ENCODE assay signal across 15 mouse cellular contexts in the genomic region with DNA sequence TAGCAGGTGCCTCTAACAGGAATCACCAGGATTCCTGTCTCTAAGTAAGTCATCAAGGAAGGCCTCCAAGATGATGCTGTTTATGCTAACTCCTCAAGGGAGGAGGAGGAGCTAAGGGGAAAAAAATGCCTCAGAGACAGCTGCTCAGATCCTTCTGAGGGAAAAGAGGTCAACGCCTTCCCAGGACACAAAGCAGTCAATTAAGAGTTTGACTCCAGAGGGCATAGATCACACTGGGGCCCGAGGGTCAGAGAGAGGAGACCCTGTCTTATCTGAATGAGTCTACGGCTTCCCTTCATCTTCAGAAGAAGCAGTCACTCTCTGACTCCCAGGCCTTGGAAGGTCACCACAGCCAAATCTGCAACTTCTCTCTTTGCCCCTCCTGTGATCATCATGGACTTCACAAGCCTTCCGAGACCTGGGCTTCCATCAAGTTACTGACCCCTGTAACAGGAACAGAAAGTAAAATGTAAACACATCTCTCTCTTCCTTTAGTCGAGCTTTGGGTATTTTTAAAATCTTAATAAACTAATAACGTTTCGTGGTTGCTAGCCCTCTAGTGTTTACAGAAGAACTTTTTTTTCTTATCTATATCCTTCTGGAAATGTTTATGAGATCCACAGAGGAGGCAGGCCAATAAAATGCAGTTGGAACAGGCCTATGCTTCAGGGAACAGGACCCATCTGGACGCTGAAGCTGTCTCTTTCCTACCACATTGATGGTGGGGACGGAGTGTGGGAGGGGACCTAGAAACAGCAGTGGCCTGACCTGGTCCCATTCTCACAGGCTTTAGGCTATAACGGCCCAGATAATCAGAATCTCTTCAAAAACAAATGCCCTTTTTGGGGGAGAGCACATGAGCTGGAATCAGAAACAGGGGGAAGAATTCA.
DNase-seq lines count a peak whose midpoint lies in the region; ATAC-seq and TF ChIP-seq lines count a peak whose summit lies in the region.
"Had no signal": no experiment of that assay in that cellular context is flagged by ENCODE, and none has a peak within 500 bp of the region (broad histone marks: within the 10 kb centered on the region; RNA-seq: fewer than 3 reads in every experiment).

No protein-coding gene starts in this region.

- TF ChIP-seq POLR2A in heart, adult 2 months (IDR thresholded peaks at IDR 0.05; ENCODE audit: insufficient read depth, low read depth, low read length) = no peak

- no peaks in the 10 kb centered on the region for H3K27me3 ChIP-seq in heart, embryonic 13.5 days (replicated peaks)
- no peaks in the 10 kb centered on the region for H3K27me3 ChIP-seq in heart, adult 2 months (ENCODE audit: control insufficient read depth, insufficient read depth, low read length)
- H3K27me3 ChIP-seq in lung, postnatal 0 days (replicated peaks; ENCODE audit: insufficient read depth, low read length) = no peaks in the 10 kb centered on the region
- H3K27me3 ChIP-seq: hindbrain, embryonic 15.5 days; Patski had no signal

- H3K4me3 ChIP-seq in heart, embryonic 13.5 days = no peak overlapping the region
- no peak overlapping the region for H3K4me3 ChIP-seq in heart, adult 2 months
- H3K4me3 ChIP-seq in lung, postnatal 0 days (ENCODE audit: low read depth, low read length) = no peak overlapping the region
- H3K4me3 ChIP-seq: hindbrain, embryonic 15.5 days had no signal

- no peak overlapping the region for H3K4me2 ChIP-seq in heart, embryonic 13.5 days
- H3K4me2 ChIP-seq in lung, postnatal 0 days (replicated peaks; ENCODE audit: low read depth, low read length) = no peak overlapping the region
- H3K4me2 ChIP-seq: hindbrain, embryonic 15.5 days had no signal

- intact Hi-C loops in heart, adult 2 months (cut with DNase I) = no loop called here

- no peaks in the 10 kb centered on the region for H3K9me3 ChIP-seq in heart, embryonic 13.5 days
- H3K9me3 ChIP-seq in lung, postnatal 0 days (ENCODE audit: low read length) = no peaks in the 10 kb centered on the region
- H3K9me3 ChIP-seq: hindbrain, embryonic 15.5 days had no signal

- TF ChIP-seq CTCF in heart, adult 2 months (IDR thresholded peaks at IDR 0.05) = no peak
- peak; percentile 22 for TF ChIP-seq CTCF in lung, postnatal 0 days (IDR thresholded peaks at IDR 0.05)

- no peak overlapping the region for H3K9ac ChIP-seq in heart, embryonic 13.5 days
- H3K9ac ChIP-seq in heart, adult 2 months (ENCODE audit: low read depth, low read length) = no peak overlapping the region
- no peak overlapping the region for H3K9ac ChIP-seq in lung, postnatal 0 days (replicated peaks; ENCODE audit: low read depth)
- H3K9ac ChIP-seq: hindbrain, embryonic 15.5 days had no signal

- H3K27ac ChIP-seq in heart, embryonic 13.5 days (replicated peaks) = peak overlapping the region; percentile 25; the same call in 1 of the 2 replicates
- no peak overlapping the region for H3K27ac ChIP-seq in heart, adult 2 months
- peak overlapping the region; percentile 66; the same call in 1 of the 2 replicates for H3K27ac ChIP-seq in lung, postnatal 0 days (ENCODE audit: low read length)
- H3K27ac ChIP-seq: hindbrain, embryonic 15.5 days had no signal

- DNase-seq in heart, adult 2 months = no peak
- peak; percentile 89 for DNase-seq in lung, postnatal 0 days (ENCODE audit: low spot score)
- no peak for DNase-seq in lung, postnatal 14 days
- peak; percentile 18 to 49 for DNase-seq in kidney, postnatal 25 days
- DNase-seq in thymus, adult 18-20 months = no peak
- DNase-seq in testis, postnatal 10 days (ENCODE audit: low spot score) = no peak
- DNase-seq: cerebellum, postnatal 14 days; layer of hippocampus, postnatal 36 days; midbrain, embryonic 14.5 days; right cerebral cortex, postnatal 4 days; thymus, postnatal 36 days had no signal

- TF ChIP-seq EP300 in heart, adult 2 months (IDR thresholded peaks at IDR 0.05; ENCODE audit: insufficient read depth, low read depth, low read length) = no peak
- peak; percentile 52 for TF ChIP-seq EP300 in lung, postnatal 0 days (IDR thresholded peaks at IDR 0.05)

- WGBS in heart, embryonic 13.5 days = 39% methylated on average over 10 of the region's 10 CpGs
- 52% methylated on average over 10 of the region's 10 CpGs for WGBS in heart, adult 2 months
- 29% methylated on average over 10 of the region's 10 CpGs for WGBS in lung, postnatal 0 days

- peaks cover 4% of the 10 kb centered on the region; the same call in 1 of the 2 replicates for H3K4me1 ChIP-seq in heart, embryonic 13.5 days
- H3K4me1 ChIP-seq in heart, adult 2 months (ENCODE audit: control insufficient read depth, insufficient read depth, low read length) = 0 out of 2 replicates have a peak, but pooled peaks cover 3% of the 10 kb centered on the region
- H3K4me1 ChIP-seq in lung, postnatal 0 days (ENCODE audit: insufficient read depth, low read depth, low read length) = peaks cover 3% of the 10 kb centered on the region; the same call in 1 of the 2 replicates
- H3K4me1 ChIP-seq: hindbrain, embryonic 15.5 days had no signal

- H3K36me3 ChIP-seq in heart, embryonic 13.5 days = no peaks in the 10 kb centered on the region
- no peaks in the 10 kb centered on the region for H3K36me3 ChIP-seq in heart, adult 2 months (ENCODE audit: control insufficient read depth, insufficient read depth, low read length)
- no peaks in the 10 kb centered on the region for H3K36me3 ChIP-seq in lung, postnatal 0 days (ENCODE audit: insufficient read depth, low read length)
- H3K36me3 ChIP-seq: hindbrain, embryonic 15.5 days had no signal

- ATAC-seq in heart, embryonic 13.5 days (ENCODE audit: extremely low read depth, insufficient number of reproducible peaks, low FRiP score, low TSS enrichment) = no peak
- ATAC-seq in lung, postnatal 0 days = peak; percentile 91
- ATAC-seq in megakaryocyte progenitor cell, adult 5-6 weeks (replicated peaks; ENCODE audit: poor library complexity) = no peak
- ATAC-seq: Patski had no signal

- no peaks in the 10 kb centered on the region for H3K79me2 ChIP-seq in heart, adult 2 months (replicated peaks; ENCODE audit: control insufficient read depth, insufficient read depth, low read length)

Comparison
In these comparisons a context has a peak if more than half of its experiments do, and no peak if none do; other contexts are left out.
1. DNase-seq: peak in lung, postnatal 0 days (single experiment) and kidney, postnatal 25 days (2 of 2); none in heart, adult 2 months (0 of 2), lung, postnatal 14 days (single experiment), thymus, adult 18-20 months (0 of 2) and testis, postnatal 10 days (single experiment).